Mouse (Mus musculus) brain, embryonic 14.5 days (tissue): ENCODE measurements around the gene Gm20604.

ENCODE experiments used
- CTCF ChIP-seq: fragments of 200-500 bp; IDR thresholded peaks from 2 replicates; pipeline ENCODE4 v1.5.1; 2012; ENCODE audit warnings: inconsistent platforms, mild to moderate bottlenecking, moderate library complexity, borderline replicate concordance; ENCODE audit not compliant: insufficient read depth, insufficient read length; ENCODE audit errors: extremely low read depth
- POLR2A ChIP-seq: fragments of 200-500 bp; IDR thresholded peaks from 2 replicates; pipeline ENCODE4 v1.6.1; 2012; ENCODE audit warnings: mild to moderate bottlenecking, inconsistent platforms, borderline replicate concordance; ENCODE audit not compliant: poor library complexity, insufficient read depth, insufficient read length, severe bottlenecking; ENCODE audit errors: extremely low read depth

- TF ChIP-seq CTCF: no peak
- no peak for TF ChIP-seq POLR2A
These were observed 44.4 kb downstream of the Gm20604 start for GRCm38 (mm10) chr12:102714116-102714515.
